Mouse (Mus musculus) liver, adult (tissue): ENCODE results near the gene Nhsl2.

Experiments
- GATA4 ChIP-seq: IDR thresholded peaks from 2 replicates; pipeline ENCODE4 v1.6.1; 2014; ENCODE audit warnings: mild to moderate bottlenecking, low read length; ENCODE audit not compliant: insufficient replicate concordance

Gene Nhsl2

DNA sequence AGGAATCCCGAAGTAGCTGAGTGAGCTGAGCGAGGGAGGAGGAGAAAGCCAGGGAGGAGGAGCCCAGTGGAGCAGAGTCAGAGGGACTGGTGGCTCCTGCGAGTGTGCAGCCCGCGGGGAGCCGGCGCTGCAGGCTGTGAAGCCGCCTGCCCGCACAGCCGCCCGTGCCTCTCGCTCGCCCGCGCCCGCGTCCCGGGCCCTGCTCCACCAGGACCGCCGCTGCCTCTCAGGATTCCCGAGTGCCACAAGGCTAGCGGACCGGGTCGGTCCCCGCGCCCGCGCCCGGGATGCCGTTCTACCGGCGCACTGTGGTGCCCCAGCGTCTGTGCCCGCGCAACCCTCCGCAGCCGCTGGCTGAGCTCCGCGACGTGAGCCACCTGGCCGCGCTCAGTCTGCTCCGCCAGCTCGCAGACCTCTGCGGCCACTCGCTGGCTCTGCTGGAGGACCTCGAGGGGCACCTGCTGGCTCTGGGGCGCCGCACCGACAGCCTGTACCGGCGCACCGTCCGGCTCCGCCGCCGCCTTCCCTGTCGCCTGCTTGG, at the start of gene Nhsl2:
Nhsl2 (plus strand) TSS at position 105 of the 541 bp plus-strand sequence.
- TF ChIP-seq GATA4: no peak

DNA sequence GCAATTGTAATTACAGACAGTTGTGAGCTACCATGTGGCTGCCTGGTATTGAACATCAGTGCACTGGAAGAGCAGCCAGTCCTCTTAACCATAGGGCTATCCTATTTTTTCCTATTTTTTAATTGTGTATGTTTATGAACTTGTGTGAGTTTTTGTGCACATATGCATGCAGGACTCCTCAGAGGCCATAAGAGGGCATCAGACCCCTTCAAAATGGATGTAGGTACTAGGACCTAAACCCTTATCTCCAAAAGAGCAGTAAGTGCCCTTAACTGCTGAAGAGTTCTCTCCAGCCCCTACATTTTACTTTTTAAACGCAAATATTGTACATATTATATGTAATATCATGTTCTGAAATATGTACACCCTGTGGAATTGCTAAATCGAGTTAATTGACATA, 43.7 kb upstream of the Nhsl2 start:
- no peak for TF ChIP-seq GATA4

DNA sequence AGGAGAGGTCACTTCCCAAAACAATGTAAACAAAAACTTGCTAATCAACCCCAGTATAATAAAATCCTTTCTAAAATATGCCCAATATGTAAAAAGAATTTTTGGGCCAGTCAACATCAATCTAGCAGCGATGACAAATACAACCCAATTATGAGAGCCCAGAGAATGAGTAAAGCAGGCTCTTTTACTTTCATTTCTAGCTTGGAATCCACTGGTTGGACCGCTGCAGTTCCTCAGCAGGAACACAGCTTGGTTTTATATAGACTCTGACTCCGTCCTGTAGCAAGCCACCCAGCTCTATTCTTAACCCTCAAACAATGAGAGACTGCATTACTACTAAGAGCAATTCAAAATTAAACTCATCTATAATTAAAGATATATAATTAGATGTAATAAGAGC, 37.4 kb upstream of the Nhsl2 start:
- no peak for TF ChIP-seq GATA4

DNA sequence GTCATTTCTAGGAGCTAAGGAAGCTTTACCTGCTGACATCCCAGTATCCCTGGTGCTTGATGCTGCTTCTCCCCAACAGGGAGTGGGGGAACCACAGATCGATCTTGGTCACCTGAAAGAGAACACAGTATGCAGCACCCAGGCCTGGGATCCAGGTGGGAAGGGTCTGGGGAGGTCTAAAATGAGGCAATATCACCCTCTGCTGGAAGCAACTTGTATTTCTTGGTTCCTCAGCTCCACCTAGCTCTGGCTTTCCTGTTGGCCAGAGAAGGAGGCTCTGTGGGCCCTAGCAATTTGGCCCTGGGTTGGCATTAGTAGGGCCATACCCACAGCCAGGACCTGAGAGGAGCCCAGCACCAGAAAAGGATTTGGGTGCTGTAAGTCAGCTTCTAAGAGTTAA, 30.0 kb upstream of the Nhsl2 start:
- no peak for TF ChIP-seq GATA4

DNA sequence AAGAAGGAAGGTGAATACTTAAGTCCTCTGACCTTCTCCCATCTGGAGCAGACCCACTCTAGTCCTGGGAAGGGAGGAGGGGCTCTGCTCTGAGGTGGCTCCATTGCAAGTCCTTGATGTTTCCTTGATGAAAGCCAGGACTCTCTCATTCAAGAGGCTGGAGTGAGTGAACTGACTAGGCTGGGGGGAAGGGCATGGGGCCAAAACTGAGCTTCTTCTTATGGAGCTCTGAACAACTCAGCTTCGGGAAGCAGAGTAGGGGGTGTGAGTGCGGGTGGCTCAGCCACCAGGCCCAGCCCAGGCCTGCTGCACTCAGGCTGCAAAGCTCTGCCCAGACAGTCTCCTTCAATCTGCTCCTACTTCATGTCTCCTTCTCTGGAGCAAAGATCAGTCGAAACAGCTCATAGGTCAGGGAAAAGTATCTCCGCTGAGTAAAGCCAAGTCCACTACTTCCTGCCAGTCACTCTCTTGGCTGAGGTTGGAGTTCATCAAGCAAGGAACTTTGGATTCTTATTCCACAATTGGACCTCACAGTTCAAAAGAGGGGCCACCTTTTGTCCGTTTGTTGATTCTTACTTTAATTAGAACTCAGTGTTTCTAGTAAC, 1.9 kb upstream of the Nhsl2 start:
- no peak for TF ChIP-seq GATA4

DNA sequence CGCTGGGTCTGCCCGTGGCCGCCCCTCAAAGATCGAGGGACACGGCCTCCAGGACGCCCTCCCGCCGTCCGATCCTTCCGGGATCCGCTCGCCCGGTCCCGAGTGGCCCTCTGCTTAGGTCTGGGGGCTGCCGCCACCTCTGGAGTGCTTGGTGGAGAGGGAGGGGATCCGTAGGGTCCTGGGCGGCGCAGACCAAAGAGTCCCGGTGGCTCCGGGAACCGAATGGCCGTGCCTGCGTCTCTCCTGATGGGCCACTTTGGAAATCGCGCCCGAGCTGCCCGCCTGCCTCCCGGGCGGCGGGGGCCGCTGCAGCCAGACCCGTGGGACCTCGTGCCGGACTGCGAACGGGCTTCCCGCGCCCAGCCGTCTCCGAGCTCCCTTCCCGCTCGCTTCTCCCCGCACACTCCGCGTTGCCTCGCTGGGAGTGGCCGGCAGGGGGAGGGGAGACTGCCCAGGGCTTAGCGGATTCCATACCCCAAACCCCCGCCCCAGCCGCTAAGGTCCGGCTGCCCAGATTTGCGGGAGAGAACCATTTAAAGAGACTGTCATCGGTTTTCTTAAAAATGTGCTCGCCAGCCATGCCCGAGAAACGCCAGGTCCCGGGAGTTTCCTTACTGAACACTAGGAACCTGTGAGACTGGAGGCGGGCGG, 841 bp downstream of the Nhsl2 start:
- no peak for TF ChIP-seq GATA4

DNA sequence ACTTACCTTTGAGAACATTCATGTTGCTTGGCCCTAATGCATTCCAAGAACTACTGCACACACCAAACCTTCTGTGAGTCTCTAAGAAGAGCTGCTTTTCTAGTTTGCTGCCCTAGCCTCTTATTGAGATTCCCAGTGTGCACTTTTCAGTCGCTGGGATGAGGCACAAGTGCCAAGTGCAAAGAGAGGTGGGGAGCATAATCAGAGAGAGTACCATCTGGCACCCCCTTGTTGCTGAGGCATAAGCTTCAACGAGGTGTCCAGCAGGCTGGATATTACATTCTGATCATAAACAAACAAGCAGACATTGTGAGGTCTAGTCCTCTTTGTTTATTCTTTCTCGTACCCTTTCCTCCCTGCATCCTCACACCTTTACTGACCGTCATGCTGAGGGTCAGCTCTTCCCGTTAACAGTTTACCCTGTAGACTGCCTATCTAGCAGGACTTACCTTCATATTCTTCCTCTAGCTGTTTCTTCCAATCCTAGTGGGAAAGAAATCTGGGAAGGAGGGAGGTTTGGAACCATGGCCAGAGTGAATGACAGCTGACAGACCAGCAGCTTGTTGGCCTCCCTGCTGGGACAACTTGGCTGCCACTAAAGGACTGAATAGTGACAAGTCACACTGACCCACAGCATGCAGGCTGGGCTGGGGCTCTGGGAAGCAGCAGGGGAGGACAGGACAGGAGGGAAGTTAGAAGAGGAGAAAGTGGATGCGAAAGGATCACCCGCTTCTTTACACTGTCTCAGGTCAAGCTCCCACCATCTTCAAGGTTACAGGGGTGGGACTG, 2.6 kb downstream of the Nhsl2 start:
- TF ChIP-seq GATA4: no peak

DNA sequence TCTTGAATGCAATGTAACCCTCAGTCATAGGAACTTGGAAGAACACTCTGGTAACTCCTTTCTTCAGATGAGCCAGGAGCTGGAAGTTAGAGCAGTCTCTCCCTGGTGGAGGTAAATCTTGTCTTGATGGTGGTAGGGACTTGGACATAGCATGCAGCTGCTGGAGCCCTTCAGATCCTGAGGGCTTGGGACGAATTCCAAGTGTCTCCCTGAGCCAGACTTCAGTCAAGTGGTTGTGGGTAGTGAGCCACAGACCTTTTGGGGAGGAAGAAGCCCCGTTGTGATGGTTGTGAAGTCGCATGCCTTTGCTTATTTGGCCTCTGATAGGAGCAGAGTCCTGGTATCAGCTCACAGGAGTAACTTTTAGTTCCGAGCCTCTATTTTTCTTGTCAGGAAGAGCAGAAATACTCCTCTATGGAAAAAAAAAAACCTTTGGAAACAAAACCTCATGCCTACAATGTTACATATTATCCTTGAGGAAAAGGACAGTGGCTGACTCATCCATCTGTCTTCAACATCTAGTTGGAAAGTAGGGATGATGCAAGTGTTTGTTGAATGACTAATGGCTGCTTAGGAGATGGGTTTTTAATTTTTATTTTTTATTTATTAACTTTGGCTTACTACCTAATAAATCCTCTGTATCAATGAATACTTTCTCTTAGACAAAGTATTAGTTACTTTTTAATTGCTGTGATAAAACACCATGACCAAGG, 14.6 kb downstream of the Nhsl2 start:
- TF ChIP-seq GATA4: no peak

DNA sequence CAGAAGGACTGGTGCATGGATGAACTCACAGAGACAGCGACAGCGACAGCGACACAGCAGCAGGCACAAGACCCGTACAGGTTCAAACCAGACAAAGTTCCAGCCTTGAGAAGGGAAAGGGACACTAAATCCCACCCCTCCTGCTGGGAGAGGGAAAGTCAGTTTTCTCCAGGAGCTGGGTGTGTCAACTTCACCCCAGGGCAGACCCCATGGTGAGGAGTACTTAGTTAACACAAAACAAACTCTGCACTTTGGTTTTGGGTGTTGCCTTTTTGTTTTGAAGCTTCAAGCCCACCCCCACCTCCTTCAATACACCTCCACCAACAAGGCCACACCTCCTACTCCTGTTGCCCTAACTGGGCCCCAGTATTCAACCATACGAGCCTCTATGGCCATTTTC, 15.6 kb downstream of the Nhsl2 start:
- no peak for TF ChIP-seq GATA4

DNA sequence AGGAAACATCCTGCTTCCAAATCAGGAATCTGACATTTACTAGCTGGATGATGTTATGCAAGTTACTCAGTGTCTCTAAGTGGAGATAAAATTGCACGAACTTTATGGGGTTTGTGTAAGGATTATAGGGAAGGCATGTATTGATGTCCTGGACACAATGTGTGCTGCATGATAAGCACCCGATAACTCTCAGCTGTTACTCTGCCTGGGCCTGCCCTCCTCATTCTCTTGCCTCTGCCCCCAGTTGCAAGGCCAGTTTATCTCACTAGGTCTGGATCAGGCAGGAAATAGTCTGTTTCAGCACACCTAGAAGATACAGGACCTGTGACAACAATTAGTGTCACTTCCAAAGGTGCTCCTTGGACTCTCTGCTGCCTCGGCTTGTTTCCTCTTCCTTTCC, 25.0 kb downstream of the Nhsl2 start:
- TF ChIP-seq GATA4: no peak

DNA sequence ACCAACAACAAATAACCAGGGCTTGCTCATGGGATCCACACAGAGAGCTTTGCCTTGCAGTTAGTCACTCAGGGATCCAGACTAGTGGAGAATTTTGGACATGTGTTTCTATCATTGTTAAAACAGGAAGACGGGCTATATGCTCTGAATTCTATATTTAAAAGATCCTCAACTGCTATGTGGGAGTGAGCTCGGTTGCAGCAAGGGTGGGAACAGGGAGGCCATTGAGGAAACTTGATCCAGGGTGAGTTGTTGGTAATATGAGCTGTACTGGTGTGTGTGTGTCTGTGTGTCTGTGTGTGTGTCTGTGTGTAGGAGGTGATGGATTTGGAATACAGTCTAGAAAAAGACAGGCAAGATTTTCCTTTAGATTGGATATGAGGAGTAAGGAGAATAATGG, 25.7 kb downstream of the Nhsl2 start:
- TF ChIP-seq GATA4: no peak

DNA sequence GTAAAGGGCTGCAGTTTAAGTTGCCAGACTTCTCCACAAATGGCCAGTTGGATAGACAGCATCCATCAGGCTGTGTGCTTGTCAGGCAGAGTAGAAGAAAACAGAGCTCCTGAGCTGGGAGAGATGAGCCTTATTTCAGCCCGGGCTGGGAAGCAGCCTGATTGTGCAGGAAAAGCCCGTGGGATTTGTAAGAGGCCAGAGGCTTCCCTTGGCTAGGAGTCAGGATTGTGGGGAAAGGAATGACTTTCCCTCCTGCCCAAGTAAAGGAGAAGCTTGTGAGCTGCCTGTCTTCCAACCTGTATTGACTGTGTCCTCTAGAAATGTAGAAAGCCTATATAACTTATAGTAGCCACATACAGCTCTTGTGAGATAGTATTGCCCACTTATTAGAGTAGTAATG, 27.0 kb downstream of the Nhsl2 start:
- no peak for TF ChIP-seq GATA4

DNA sequence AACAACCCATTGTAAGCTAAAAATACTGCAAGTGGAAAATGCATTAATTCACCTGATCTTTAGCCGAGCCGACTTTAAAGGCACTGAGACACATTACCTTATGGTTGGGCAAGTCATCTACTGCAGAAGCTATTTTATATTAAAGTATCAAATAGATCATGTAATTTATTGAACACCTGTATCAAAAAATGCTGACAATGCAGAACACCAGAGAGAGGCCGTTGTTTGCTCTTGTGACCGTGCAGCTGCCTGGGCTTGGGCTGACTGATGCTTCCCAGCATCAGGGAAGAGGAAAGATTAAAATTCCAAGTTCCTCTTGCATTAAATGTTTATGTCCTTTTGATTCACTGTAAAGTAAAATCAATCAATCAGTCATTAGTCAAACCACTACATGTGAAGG, 28.7 kb downstream of the Nhsl2 start:
- TF ChIP-seq GATA4: no peak

DNA sequence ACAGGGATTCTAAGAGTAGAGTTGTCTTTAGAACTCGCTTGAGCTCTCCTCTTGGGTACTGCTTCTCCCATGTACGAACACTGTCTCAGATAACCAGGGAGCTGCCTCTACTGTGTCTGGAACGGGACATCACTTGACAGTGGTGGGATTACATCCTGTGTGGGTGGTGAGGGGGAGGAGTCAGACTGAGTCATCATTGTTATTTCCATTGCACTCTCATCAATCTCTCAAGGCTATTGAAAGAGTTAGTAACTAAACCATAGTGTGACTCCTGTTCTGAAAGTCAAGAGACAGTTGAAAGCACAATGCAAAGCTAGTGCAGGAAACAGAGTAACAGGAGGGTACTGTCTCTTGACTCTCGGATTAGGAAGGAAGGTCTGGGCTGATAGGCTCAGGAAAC, 29.4 kb downstream of the Nhsl2 start:
- no peak for TF ChIP-seq GATA4

DNA sequence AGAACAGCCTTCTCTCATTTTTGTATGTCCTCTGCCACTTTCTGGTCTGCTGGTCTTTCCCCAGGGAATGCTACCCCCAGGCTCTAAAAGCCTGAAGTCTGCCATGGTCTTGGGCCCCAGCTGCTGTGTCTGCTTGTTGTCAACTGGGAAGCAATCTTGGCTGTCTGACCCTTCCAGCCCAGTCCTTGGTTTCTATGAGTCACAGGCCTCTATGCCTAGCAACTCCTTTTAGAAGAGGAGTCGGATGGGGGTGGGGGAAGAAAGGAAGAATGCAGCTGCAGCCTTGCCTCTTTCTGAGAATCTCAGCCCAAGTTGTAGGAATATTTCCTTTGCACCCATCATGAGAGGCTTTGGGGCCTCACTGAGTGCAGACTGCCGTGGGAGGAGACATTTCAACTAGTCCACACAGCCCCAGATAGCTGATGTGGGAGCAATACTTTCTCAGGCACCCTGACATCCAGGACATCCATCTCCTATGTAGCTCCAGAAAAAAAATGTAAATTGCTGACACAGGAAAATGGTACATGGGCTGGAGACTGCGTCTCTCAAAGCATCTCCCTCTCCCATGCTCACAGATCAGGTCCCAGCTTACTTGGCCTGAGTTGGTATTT, 33.1 kb downstream of the Nhsl2 start:
- no peak for TF ChIP-seq GATA4
